Mouse (Mus musculus): ENCODE results near the gene Mettl21a. TPM values are rescaled to one million over a fixed set of nuclear protein-coding genes. Genes with fewer than 3 reads are reported as not detected.
"Not testable (repeated sequence)": the region's sequence is repeated elsewhere in the genome, so short reads cannot be mapped to it uniquely, and the experiment has no call there.

Gene Mettl21a
- total and polyA plus RNA-seq, 3 experiments: 7.4 to 8.5 TPM; not detected in 1

GRCm38 (mm10) chr1:64649362-64650124, 32.5 kb upstream of the Mettl21a start:
- no peaks in the 10 kb centered on the region for H3K9me3 ChIP-seq (replicated peaks; ENCODE audit: insufficient read depth, low read length)

GRCm38 (mm10) chr1:64644513-64644912, 27.5 kb upstream of the Mettl21a start:
- no peak overlapping the region for H3K27ac ChIP-seq (ENCODE audit: control insufficient read depth, low read depth, low read length)
- H3K27me3 ChIP-seq (ENCODE audit: control insufficient read depth in 1 of 2, insufficient read depth in 2 of 2, low read length in 2 of 2): no peaks in the 10 kb centered on the region
- peaks cover 0 to 6% of the 10 kb centered on the region in 2 experiments; a peak in 2 of 4 replicates for H3K4me1 ChIP-seq (ENCODE audit: control insufficient read depth in 1 of 2, insufficient read depth in 2 of 2, low read length in 2 of 2)
- peak; percentile 71 for DNase-seq (ENCODE audit: low read depth, low spot score)
- no peaks in the 10 kb centered on the region for H3K79me2 ChIP-seq (ENCODE audit: control insufficient read depth, insufficient read depth, low read length, poor library complexity)
- H3K9ac ChIP-seq (ENCODE audit: control insufficient read depth, low read depth, low read length, poor library complexity, severe bottlenecking): no peak overlapping the region
- H3K4me3 ChIP-seq (ENCODE audit: control insufficient read depth in 1 of 2, insufficient read depth in 1 of 2, low read depth in 2 of 2, low read length in 2 of 2): no peak overlapping the region
- no peaks in the 10 kb centered on the region for H3K9me3 ChIP-seq (replicated peaks; ENCODE audit: insufficient read depth, low read length)
- peaks cover 0 to 1% of the 10 kb centered on the region in 2 experiments; a peak in 2 of 4 replicates for H3K36me3 ChIP-seq (ENCODE audit: control insufficient read depth in 1 of 2, insufficient read depth in 2 of 2, low read length in 2 of 2)
- peak in 1 of 2 experiments; percentile 51; a peak in 3 of 4 replicates for TF ChIP-seq EP300 (IDR thresholded peaks at IDR 0.05; ENCODE audit: low read depth in 1 of 2, low read length in 2 of 2)
- peak; percentile 14; the same call in 1 of the 2 replicates for TF ChIP-seq TCF12 (IDR thresholded peaks at IDR 0.05; ENCODE audit: low read depth, low read length)
- TF ChIP-seq POLR2AphosphoS5 (IDR thresholded peaks at IDR 0.05; ENCODE audit: borderline replicate concordance, low read depth, low read length): no peak
- no peak for TF ChIP-seq ZNF384 (IDR thresholded peaks at IDR 0.05; ENCODE audit: low read depth, low read length)
- TF ChIP-seq E2F4 (IDR thresholded peaks at IDR 0.05; ENCODE audit: borderline replicate concordance, low read depth, low read length): no peak

More at GRCm38 (mm10) chr1:64649362-64650124, 32.5 kb upstream of the Mettl21a start:
- Histone ChIP-seq H3K27ac (ENCODE audit: control insufficient read depth, low read depth, low read length) (no peak overlapping the region), H3K4me1 (ENCODE audit: control insufficient read depth in 1 of 2, insufficient read depth in 2 of 2, low read length in 2 of 2) (0 out of 4 replicates have a peak, but pooled peaks cover 0 to 2% of the 10 kb centered on the region in 2 experiments), H3K27me3 (ENCODE audit: control insufficient read depth in 1 of 2, insufficient read depth in 2 of 2, low read length in 2 of 2) (no peaks in the 10 kb centered on the region), H3K9ac (ENCODE audit: control insufficient read depth, low read depth, low read length, poor library complexity, severe bottlenecking) (no peak overlapping the region), H3K36me3 (ENCODE audit: control insufficient read depth in 1 of 2, insufficient read depth in 2 of 2, low read length in 2 of 2) (no peaks in the 10 kb centered on the region), H3K4me3 (ENCODE audit: control insufficient read depth in 1 of 2, insufficient read depth in 1 of 2, low read depth in 2 of 2, low read length in 2 of 2) (no peak overlapping the region), H3K79me2 (ENCODE audit: control insufficient read depth, insufficient read depth, low read length, poor library complexity) (no peaks in the 10 kb centered on the region)
- DNase-seq (ENCODE audit: low read depth, low spot score): no peak
- no peak for TF ChIP-seq ZKSCAN1 (IDR thresholded peaks at IDR 0.05; ENCODE audit: low read depth, low read length)
- TF ChIP-seq CTCF (IDR thresholded peaks at IDR 0.05 in 2 of 3, conservative IDR thresholded peaks at IDR 0.05 in 1 of 3; ENCODE audit: control insufficient read depth in 1 of 3, insufficient read depth in 1 of 3, low read depth in 2 of 3, low read length in 3 of 3, poor library complexity in 1 of 3, severe bottlenecking in 1 of 3): no peak
- TF ChIP-seq POLR2AphosphoS5 (IDR thresholded peaks at IDR 0.05; ENCODE audit: borderline replicate concordance, low read depth, low read length): no peak

GRCm38 (mm10) chr1:64642541-64642940, 25.5 kb upstream of the Mettl21a start:
- not testable (repeated sequence) for H3K9me3 ChIP-seq (replicated peaks; ENCODE audit: insufficient read depth, low read length); H3K27ac ChIP-seq (ENCODE audit: control insufficient read depth, low read depth, low read length); DNase-seq (ENCODE audit: low read depth, low spot score); H3K36me3 ChIP-seq (ENCODE audit: control insufficient read depth in 1 of 2, insufficient read depth in 2 of 2, low read length in 2 of 2); H3K4me1 ChIP-seq (ENCODE audit: control insufficient read depth in 1 of 2, insufficient read depth in 2 of 2, low read length in 2 of 2); H3K9ac ChIP-seq (ENCODE audit: control insufficient read depth, low read depth, low read length, poor library complexity, severe bottlenecking); H3K27me3 ChIP-seq (ENCODE audit: control insufficient read depth in 1 of 2, insufficient read depth in 2 of 2, low read length in 2 of 2); H3K79me2 ChIP-seq (ENCODE audit: control insufficient read depth, insufficient read depth, low read length, poor library complexity); H3K4me3 ChIP-seq (ENCODE audit: control insufficient read depth in 1 of 2, insufficient read depth in 1 of 2, low read depth in 2 of 2, low read length in 2 of 2)
